Mouse (Mus musculus) spleen, adult 2 months (tissue): ENCODE results near the gene B3gnt6. TPM values are rescaled to one million over a fixed set of nuclear protein-coding genes. Genes with fewer than 3 reads are reported as not detected.

ENCODE experiments used
- DNase-seq, 2 experiments: peaks; one replicate each; pipeline versions ENCODE4 v3.0.0 to v3.0.0-alpha.2; 2012 to 2021; ENCODE audit warnings: low spot score in 2 of 2, low read depth in 1 of 2
- H3K27ac ChIP-seq: fragments of 200-500 bp; 2 replicates; pipeline ENCODE4 v1.5.1; 2012; ENCODE audit warnings: low read length, inconsistent platforms; ENCODE audit not compliant: insufficient read depth
- H3K27me3 ChIP-seq: fragments of 200-500 bp; 2 replicates; pipeline ENCODE4 v1.6.1; 2012; ENCODE audit warnings: mild to moderate bottlenecking, moderate library complexity, low read length, inconsistent platforms; ENCODE audit not compliant: control insufficient read depth, insufficient read depth
- H3K36me3 ChIP-seq: fragments of 200-500 bp; 2 replicates; pipeline ENCODE4 v1.6.1; 2012; ENCODE audit warnings: mild to moderate bottlenecking, low read length, inconsistent platforms; ENCODE audit not compliant: control insufficient read depth, insufficient read depth
- H3K4me1 ChIP-seq: fragments of 200-500 bp; 2 replicates; pipeline ENCODE4 v1.6.1; 2011; ENCODE audit warnings: inconsistent platforms; ENCODE audit not compliant: control insufficient read depth, insufficient read depth, insufficient read length
- H3K4me3 ChIP-seq: fragments of 200-500 bp; 2 replicates; pipeline ENCODE4 v1.5.1; 2011; ENCODE audit warnings: mild to moderate bottlenecking, inconsistent platforms; ENCODE audit not compliant: insufficient read depth, insufficient read length; ENCODE audit errors: extremely low read depth
- CTCF ChIP-seq: fragments of 200-500 bp; IDR thresholded peaks from 2 replicates; pipeline ENCODE4 v1.5.1; 2011; ENCODE audit warnings: mild to moderate bottlenecking, inconsistent platforms; ENCODE audit not compliant: insufficient read depth, insufficient read length, insufficient replicate concordance; ENCODE audit errors: extremely low read depth
- POLR2A ChIP-seq: fragments of 200-500 bp; IDR thresholded peaks from 2 replicates; pipeline ENCODE4 v1.6.1; 2011; ENCODE audit warnings: low read depth, low read length, inconsistent platforms
- WGBS: fragments of 180-500 bp; shearing (Covaris S2); methylation state at CpG from one replicate; pipeline ENCODE4 v1.1.7; 2018; 5-methylcytosine and 5-hydroxymethylcytosine counted together
- polyA plus RNA-seq: library from polyadenylated mRNA; depleted of rRNA; stranded (reverse); fragments of >200 nt; gene quantifications from 2 replicates; pipeline ENCODE4 v1.2.3, GENCODE M21; 2012

B3gnt6 gene
- polyA plus RNA-seq, 1 experiment: 0.22 TPM

- TF ChIP-seq CTCF: no peak
- TF ChIP-seq POLR2A: no peak
- no peaks in the 10 kb centered on the region for H3K4me1 ChIP-seq
- H3K4me3 ChIP-seq: no peak overlapping the region
- 73% methylated on average over 5 of the region's 5 CpGs for whole genome bisulfite sequencing
- no peak overlapping the region for H3K27ac ChIP-seq
- no peak for DNase-seq
- no peaks in the 10 kb centered on the region for H3K27me3 ChIP-seq
- H3K36me3 ChIP-seq: no peaks in the 10 kb centered on the region
Measured at GRCm38 (mm10) chr7:98157636-98158332, 41.5 kb downstream of the B3gnt6 start.

GRCm38 (mm10) chr7:98156280-98156665 is 43.0 kb downstream of the B3gnt6 start:
- Histone ChIP-seq H3K4me3 (no peak overlapping the region), H3K36me3 (no peaks in the 10 kb centered on the region), H3K27ac (no peak overlapping the region), H3K4me1 (no peaks in the 10 kb centered on the region), H3K27me3 (no peaks in the 10 kb centered on the region)
- no peak for DNase-seq
- TF ChIP-seq CTCF (no peak), POLR2A (no peak)
- WGBS: 32% methylated on average over 3 of the region's 3 CpGs

- 17% methylated on average over 8 of the region's 8 CpGs for WGBS
- no peaks in the 10 kb centered on the region for H3K4me1 ChIP-seq
- no peaks in the 10 kb centered on the region for H3K27me3 ChIP-seq
- no peak overlapping the region for H3K4me3 ChIP-seq
- DNase-seq: peak in 1 of 2 experiments; percentile 58
- no peak overlapping the region for H3K27ac ChIP-seq
- TF ChIP-seq POLR2A: no peak
- peak; percentile 88; the same call in 1 of the 2 replicates for TF ChIP-seq CTCF
- no peaks in the 10 kb centered on the region for H3K36me3 ChIP-seq
Measured at GRCm38 (mm10) chr7:98155546-98156279, 43.6 kb downstream of the B3gnt6 start.

GRCm38 (mm10) chr7:98153892-98154291 is 45.4 kb downstream of the B3gnt6 start:
- H3K27me3 ChIP-seq: no peaks in the 10 kb centered on the region
- DNase-seq: no peak
- H3K4me3 ChIP-seq: no peak overlapping the region
- no peak overlapping the region for H3K27ac ChIP-seq
- WGBS: 91% methylated on average over 5 of the region's 5 CpGs
- H3K36me3 ChIP-seq: no peaks in the 10 kb centered on the region
- H3K4me1 ChIP-seq: no peaks in the 10 kb centered on the region
- TF ChIP-seq POLR2A (no peak), CTCF (no peak)

- DNase-seq: no peak
- whole genome bisulfite sequencing: 72% methylated on average over 3 of the region's 3 CpGs
- Histone ChIP-seq H3K4me1 (no peaks in the 10 kb centered on the region), H3K4me3 (no peak overlapping the region), H3K27ac (no peak overlapping the region), H3K36me3 (no peaks in the 10 kb centered on the region), H3K27me3 (no peaks in the 10 kb centered on the region)
- TF ChIP-seq POLR2A (no peak), CTCF (no peak)
Measured at GRCm38 (mm10) chr7:98153345-98153744, 45.9 kb downstream of the B3gnt6 start.

- Histone ChIP-seq H3K27me3 (no peaks in the 10 kb centered on the region), H3K36me3 (no peaks in the 10 kb centered on the region)
- 91% methylated on average over 8 of the region's 8 CpGs for WGBS
Measured at GRCm38 (mm10) chr7:98152400-98152799, 46.9 kb downstream of the B3gnt6 start.

GRCm38 (mm10) chr7:98150525-98150924 is 48.8 kb downstream of the B3gnt6 start:
- Histone ChIP-seq H3K27ac (no peak overlapping the region), H3K36me3 (no peaks in the 10 kb centered on the region), H3K4me1 (no peaks in the 10 kb centered on the region), H3K4me3 (no peak overlapping the region), H3K27me3 (no peaks in the 10 kb centered on the region)
- WGBS: 95% methylated on average over 5 of the region's 5 CpGs
- no peak for DNase-seq
- TF ChIP-seq POLR2A (no peak), CTCF (no peak)

More at GRCm38 (mm10) chr7:98152400-98152799, 46.9 kb downstream of the B3gnt6 start:
- Histone ChIP-seq H3K4me3 (no peak overlapping the region), H3K4me1 (no peaks in the 10 kb centered on the region), H3K27ac (no peak overlapping the region)
- no peak for DNase-seq
- TF ChIP-seq POLR2A (no peak), CTCF (no peak)
